Mouse (Mus musculus): ENCODE data around the gene Racgap1.

Gene Racgap1

GRCm38 (mm10) chr15:99651163-99651872 lies at the start of gene Racgap1:
Gene Racgap1 (minus strand): TSS chr15:99651656.
- peak; percentile 95 for DNase-seq (ENCODE audit: low read depth, low spot score)

- no peak for DNase-seq (ENCODE audit: low read depth, low spot score)
Measured at GRCm38 (mm10) chr15:99700219-99701106, 49.0 kb upstream of the Racgap1 start.

- DNase-seq (ENCODE audit: low read depth, low spot score), result no peak
Measured at GRCm38 (mm10) chr15:99699715-99700114, 48.3 kb upstream of the Racgap1 start.

GRCm38 (mm10) chr15:99698533-99699085 lies 47.2 kb upstream of the Racgap1 start:
- no peak for DNase-seq (ENCODE audit: low read depth, low spot score)

- no peak for DNase-seq (ENCODE audit: low read depth, low spot score)
Measured at GRCm38 (mm10) chr15:99697309-99697708, 45.9 kb upstream of the Racgap1 start.

GRCm38 (mm10) chr15:99691976-99692375 lies 40.5 kb upstream of the Racgap1 start:
- DNase-seq (ENCODE audit: low read depth, low spot score), result no peak

GRCm38 (mm10) chr15:99690924-99691323 lies 39.5 kb upstream of the Racgap1 start:
- DNase-seq (ENCODE audit: low read depth, low spot score), result no peak

- DNase-seq (ENCODE audit: low read depth, low spot score), result peak; percentile 56
Measured at GRCm38 (mm10) chr15:99688712-99689111, 37.3 kb upstream of the Racgap1 start.

GRCm38 (mm10) chr15:99684156-99684555 lies 32.7 kb upstream of the Racgap1 start:
- DNase-seq (ENCODE audit: low read depth, low spot score), result no peak

GRCm38 (mm10) chr15:99682880-99683279 lies 31.4 kb upstream of the Racgap1 start:
- no peak for DNase-seq (ENCODE audit: low read depth, low spot score)

- no peak for DNase-seq (ENCODE audit: low read depth, low spot score)
Measured at GRCm38 (mm10) chr15:99679008-99679407, 27.6 kb upstream of the Racgap1 start.

- no peak for DNase-seq (ENCODE audit: low read depth, low spot score)
Measured at GRCm38 (mm10) chr15:99678063-99678800, 26.8 kb upstream of the Racgap1 start.

- DNase-seq (ENCODE audit: low read depth, low spot score), result no peak
Measured at GRCm38 (mm10) chr15:99677089-99677488, 25.6 kb upstream of the Racgap1 start.

- DNase-seq (ENCODE audit: low read depth, low spot score), result no peak
Measured at GRCm38 (mm10) chr15:99674866-99675265, 23.4 kb upstream of the Racgap1 start.

- DNase-seq (ENCODE audit: low read depth, low spot score), result no peak
Measured at GRCm38 (mm10) chr15:99671783-99672182, 20.3 kb upstream of the Racgap1 start.

GRCm38 (mm10) chr15:99670964-99671670 lies 19.7 kb upstream of the Racgap1 start:
- no peak for DNase-seq (ENCODE audit: low read depth, low spot score)

- peak; percentile 55 for DNase-seq (ENCODE audit: low read depth, low spot score)
Measured at GRCm38 (mm10) chr15:99670154-99670821, 18.8 kb upstream of the Racgap1 start, which contains the start of gene Asic1. Gene Asic1 (plus strand): TSS chr15:99670368.

- DNase-seq (ENCODE audit: low read depth, low spot score), result no peak
Measured at GRCm38 (mm10) chr15:99669392-99669791, 17.9 kb upstream of the Racgap1 start.

GRCm38 (mm10) chr15:99668881-99669280 lies 17.4 kb upstream of the Racgap1 start:
- DNase-seq (ENCODE audit: low read depth, low spot score), result peak; percentile 47

GRCm38 (mm10) chr15:99667544-99667943 lies 16.1 kb upstream of the Racgap1 start:
- DNase-seq (ENCODE audit: low read depth, low spot score), result no peak

Measured in retina, postnatal 7 days (tissue).